Mouse (Mus musculus) liver, embryonic 11.5 days (tissue): ENCODE measurements around the gene Wdr44. TPM values are rescaled to one million over a fixed set of nuclear protein-coding genes. Genes with fewer than 3 reads are reported as not detected.
"Not testable (repeated sequence)": the region's sequence is repeated elsewhere in the genome, so short reads cannot be mapped to it uniquely, and the experiment has no call there.

Experiments used
- ATAC-seq: fragments of 200-750 bp; cut with Nextera tagmentation; replicated peaks from 2 replicates; pipeline ENCODE4 v1.8.0; 2017; ENCODE audit warnings: moderate number of reproducible peaks, mild to moderate bottlenecking, moderate TSS enrichment, moderate library complexity; ENCODE audit not compliant: low FRiP score
- DNase-seq: peaks from one replicate; pipeline ENCODE4 v3.0.0-alpha.2; 2017; ENCODE audit warnings: low spot score
- H3K27ac ChIP-seq: fragments of 300-500 bp; sonication (generic); 2 replicates; pipeline ENCODE4 v1.5.1; 2014; ENCODE audit warnings: mild to moderate bottlenecking, low read depth, low read length, control low read depth
- H3K27me3 ChIP-seq: fragments of 300-500 bp; sonication (generic); replicated peaks from 2 replicates; pipeline ENCODE4 v1.6.1; 2014; ENCODE audit warnings: low read length, mixed read lengths; ENCODE audit not compliant: control insufficient read depth, insufficient read depth
- H3K36me3 ChIP-seq: fragments of 300-500 bp; sonication (generic); 2 replicates; pipeline ENCODE4 v1.6.1; 2014; ENCODE audit warnings: mild to moderate bottlenecking, low read length, moderate library complexity, mixed read lengths; ENCODE audit not compliant: control insufficient read depth, insufficient read depth
- H3K4me1 ChIP-seq: fragments of 300-500 bp; sonication (generic); replicated peaks from 2 replicates; pipeline ENCODE4 v1.6.1; 2014; ENCODE audit warnings: low read length, mixed read lengths; ENCODE audit not compliant: control insufficient read depth, insufficient read depth
- H3K4me2 ChIP-seq: fragments of 300-500 bp; sonication (generic); 2 replicates; pipeline ENCODE4 v1.6.1; 2014; ENCODE audit warnings: mild to moderate bottlenecking, control low read depth, moderate library complexity
- H3K4me3 ChIP-seq: fragments of 300-500 bp; sonication (generic); 2 replicates; pipeline ENCODE4 v1.5.1; 2014; ENCODE audit warnings: low read depth, low read length, control low read depth
- H3K9ac ChIP-seq: fragments of 300-500 bp; sonication (generic); 2 replicates; pipeline ENCODE4 v1.6.1; 2014; ENCODE audit warnings: low read depth, low read length, control low read depth
- H3K9me3 ChIP-seq: fragments of 300-500 bp; sonication (generic); 2 replicates; pipeline ENCODE4 v1.6.1; 2016; ENCODE audit warnings: low read length, inconsistent platforms, mixed read lengths; ENCODE audit not compliant: control insufficient read depth
- WGBS: fragments of 180-500 bp; shearing (Covaris S2); extraction: QIAGEN DNeasy Blood & Tissue Kit; methylation state at CpG from one replicate; pipeline ENCODE4 v1.1.7; 2014; 5-methylcytosine and 5-hydroxymethylcytosine counted together
- polyA plus RNA-seq: library from polyadenylated mRNA; unstranded; fragments of >200 nt; fragmentation: Nextera tagmentation; extraction: Ambion mirVana; gene quantifications from 2 replicates; pipeline ENCODE4 v1.2.1, GENCODE M21; 2014

Gene Wdr44
- polyA plus RNA-seq, 1 experiment from 2014 or later = 4.8 TPM

GRCm38 (mm10) chrX:23807125-23807524, 114.3 kb downstream of the Wdr44 start:
- H3K4me2 ChIP-seq = no peak overlapping the region
- ATAC-seq (no peak), DNase-seq (no peak)
- no peaks in the 10 kb centered on the region for H3K4me1 ChIP-seq
- H3K36me3 ChIP-seq = no peaks in the 10 kb centered on the region
- no peaks in the 10 kb centered on the region for H3K9me3 ChIP-seq
- no peak overlapping the region for H3K9ac ChIP-seq
- H3K4me3 ChIP-seq = no peak overlapping the region
- WGBS = 76% methylated on average over 3 of the region's 3 CpGs
- H3K27me3 ChIP-seq = no peaks in the 10 kb centered on the region
- H3K27ac ChIP-seq = no peak overlapping the region

GRCm38 (mm10) chrX:23810365-23810764, 117.5 kb downstream of the Wdr44 start:
- Histone ChIP-seq H3K36me3 (no peaks in the 10 kb centered on the region), H3K9ac (no peak overlapping the region), H3K4me1 (no peaks in the 10 kb centered on the region), H3K4me2 (no peak overlapping the region), H3K27me3 (no peaks in the 10 kb centered on the region), H3K9me3 (no peaks in the 10 kb centered on the region), H3K27ac (no peak overlapping the region), H3K4me3 (no peak overlapping the region)
- ATAC-seq (no peak), DNase-seq (no peak)
- 77% methylated on average over 2 of the region's 2 CpGs for WGBS

GRCm38 (mm10) chrX:23813287-23813686, 120.4 kb downstream of the Wdr44 start:
- not testable (repeated sequence) for H3K4me1 ChIP-seq, DNase-seq, H3K27ac ChIP-seq, H3K4me3 ChIP-seq, H3K9me3 ChIP-seq, H3K27me3 ChIP-seq, H3K4me2 ChIP-seq, ATAC-seq, H3K36me3 ChIP-seq, H3K9ac ChIP-seq
- 70% methylated on average over 1 of the region's 1 CpGs for WGBS

- not testable (repeated sequence) for H3K4me2 ChIP-seq, H3K27me3 ChIP-seq, H3K36me3 ChIP-seq, H3K27ac ChIP-seq, H3K4me3 ChIP-seq, H3K4me1 ChIP-seq, ATAC-seq, H3K9ac ChIP-seq, DNase-seq, H3K9me3 ChIP-seq
- 80% methylated on average over 6 of the region's 6 CpGs for WGBS
Observed at GRCm38 (mm10) chrX:23822885-23823284, 130.0 kb downstream of the Wdr44 start.

GRCm38 (mm10) chrX:23823398-23824023, 130.7 kb downstream of the Wdr44 start:
- 56% methylated on average over 19 of the region's 19 CpGs for WGBS
- Histone ChIP-seq H3K4me1 (no peaks in the 10 kb centered on the region), H3K9me3 (no peaks in the 10 kb centered on the region), H3K4me3 (no peak overlapping the region), H3K9ac (no peak overlapping the region), H3K27ac (no peak overlapping the region), H3K27me3 (no peaks in the 10 kb centered on the region), H3K4me2 (peak overlapping the region; percentile 31; the same call in 1 of the 2 replicates), H3K36me3 (no peaks in the 10 kb centered on the region)
- ATAC-seq (no peak), DNase-seq (no peak)

GRCm38 (mm10) chrX:23833784-23834183, 140.9 kb downstream of the Wdr44 start:
- H3K36me3 ChIP-seq, H3K9ac ChIP-seq, DNase-seq, H3K4me2 ChIP-seq, H3K27ac ChIP-seq, H3K4me3 ChIP-seq, H3K4me1 ChIP-seq, H3K27me3 ChIP-seq, ATAC-seq, H3K9me3 ChIP-seq: not testable (repeated sequence)
- WGBS = 89% methylated on average over 11 of the region's 11 CpGs

GRCm38 (mm10) chrX:23840921-23841320, 148.1 kb downstream of the Wdr44 start:
- no peaks in the 10 kb centered on the region for H3K36me3 ChIP-seq
- WGBS = 61% methylated on average over 1 of the region's 1 CpGs
- H3K27me3 ChIP-seq = no peaks in the 10 kb centered on the region
- DNase-seq (no peak), ATAC-seq (no peak)
- no peak overlapping the region for H3K27ac ChIP-seq
- no peak overlapping the region for H3K9ac ChIP-seq
- no peaks in the 10 kb centered on the region for H3K4me1 ChIP-seq
- no peak overlapping the region for H3K4me2 ChIP-seq
- no peak overlapping the region for H3K4me3 ChIP-seq
- H3K9me3 ChIP-seq = no peaks in the 10 kb centered on the region

Other genes with a start within 250 kb of the Wdr44 start
- not detected in 2 replicates for gene Gm4907, start 189.5 kb downstream of the Wdr44 start, polyA plus RNA-seq